Comparison of ENCODE assay signal across 11 mouse cellular contexts in genomic region chr15:27790699-27791098, GRCm38 (mm10).
"Had no signal": no experiment of that assay in that cellular context is flagged by ENCODE, and none has a peak within 500 bp of the region (broad histone marks: within the 10 kb centered on the region; RNA-seq: fewer than 3 reads in every experiment).

No protein-coding gene starts in this region.

- H3K36me3 ChIP-seq: liver, embryonic 12.5 days; lung, embryonic 15.5 days; midbrain, embryonic 12.5 days; stomach, embryonic 15.5 days had no signal

- H3K9ac ChIP-seq: liver, embryonic 12.5 days; lung, embryonic 15.5 days; midbrain, embryonic 12.5 days; stomach, embryonic 15.5 days had no signal

- H3K4me1 ChIP-seq: liver, embryonic 12.5 days had no signal

- DNase-seq: kidney, adult 8-10 months; kidney, postnatal 25 days; lung, postnatal 14 days; thymus, postnatal 36 days had no signal

- H3K27ac ChIP-seq: liver, embryonic 12.5 days; macrophage had no signal

- ATAC-seq: intestine, postnatal 0 days; liver, embryonic 12.5 days; midbrain, embryonic 16.5 days had no signal

- H3K4me2 ChIP-seq: liver, embryonic 12.5 days; lung, embryonic 15.5 days; midbrain, embryonic 12.5 days; stomach, embryonic 15.5 days had no signal

- H3K27me3 ChIP-seq: liver, embryonic 12.5 days; lung, embryonic 15.5 days; stomach, embryonic 15.5 days had no signal

- H3K9me3 ChIP-seq: liver, embryonic 12.5 days; lung, embryonic 15.5 days; midbrain, embryonic 12.5 days; stomach, embryonic 15.5 days had no signal

- H3K4me3 ChIP-seq: liver, embryonic 12.5 days; lung, embryonic 15.5 days; midbrain, embryonic 12.5 days; stomach, embryonic 15.5 days had no signal
